Mouse (Mus musculus) cortical plate, adult 2 months (tissue): ENCODE results near the gene Psmd12.

Experiments used
- CTCF ChIP-seq: fragments of 200-500 bp; IDR thresholded peaks from 2 replicates; pipeline ENCODE4 v1.5.1; 2011; ENCODE audit warnings: mild to moderate bottlenecking, control low read depth, low read length; ENCODE audit not compliant: insufficient read depth; ENCODE audit errors: extremely low read depth
- POLR2A ChIP-seq: fragments of 200-500 bp; IDR thresholded peaks from 2 replicates; pipeline ENCODE4 v1.6.1; 2011; ENCODE audit warnings: mild to moderate bottlenecking, low read length, control low read depth; ENCODE audit not compliant: insufficient read depth; ENCODE audit errors: extremely low read depth

- no peak for TF ChIP-seq CTCF
- no peak for TF ChIP-seq POLR2A
Observed at GRCm38 (mm10) chr11:107479862-107480203, 549 bp downstream of the Psmd12 start.
